Mouse (Mus musculus) layer of hippocampus, adult 18-20 months (tissue): ENCODE measurements at regions not wholly inside any gene's neighbourhood (a gene's known extent, or its start where the extent isn't known, plus 50 kb on each side); places are given as distances from the start of the nearest gene placed in this dataset.
"Not testable (repeated sequence)": the region's sequence is repeated elsewhere in the genome, so short reads cannot be mapped to it uniquely, and the experiment has no call there.

Experiments used
- DNase-seq, 2 experiments: peaks; one replicate each; pipeline ENCODE4 v3.0.0; 2022; ENCODE audit warnings: low spot score in 2 of 2

- DNase-seq: peak; percentile 24 to 42
These were observed 155.1 kb upstream of the Chst7 start for GRCm38 (mm10) chrX:19903962-19904930.

- no peak for DNase-seq
These were observed 152.6 kb upstream of the Chst7 start for GRCm38 (mm10) chrX:19906646-19907371.

- peak in 1 of 2 experiments; percentile 11 for DNase-seq
These were observed 142.4 kb upstream of the Chst7 start for GRCm38 (mm10) chrX:19917001-19917400.

- DNase-seq: not testable (repeated sequence)
These were observed 130.0 kb upstream of the Chst7 start for GRCm38 (mm10) chrX:19929376-19929775.

GRCm38 (mm10) chrX:19929866-19930265, 129.5 kb upstream of the Chst7 start:
- DNase-seq: no peak

- DNase-seq: no peak
These were observed 116.1 kb upstream of the Chst7 start for GRCm38 (mm10) chrX:19943305-19943704.
